Mouse (Mus musculus): ENCODE results near the gene Tyrp1.

DNA sequence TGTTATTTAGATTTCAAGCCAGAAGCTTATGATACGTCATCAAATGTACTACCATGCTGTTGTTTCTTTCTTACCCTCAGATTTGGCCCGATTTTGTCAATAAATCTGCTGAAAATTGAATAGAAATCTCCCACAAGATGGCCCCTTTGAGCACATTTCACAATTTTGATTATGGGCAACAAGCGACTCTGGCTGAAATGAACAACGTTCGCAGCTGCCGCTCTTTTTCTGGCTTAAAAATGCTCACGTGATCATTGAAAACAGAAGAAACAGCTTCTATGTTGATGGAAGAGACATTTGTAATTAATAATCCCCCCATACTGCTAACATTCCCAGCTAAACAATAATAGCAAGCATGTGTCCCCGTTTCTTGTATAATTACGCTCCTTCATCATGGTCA lies 29.0 kb downstream of the Tyrp1 start:
- TF ChIP-seq GATA2 (IDR thresholded peaks at IDR 0.05; ENCODE audit: borderline replicate concordance, low read depth, low read length), result no peak
- no peak for TF ChIP-seq CTCF (IDR thresholded peaks at IDR 0.05; ENCODE audit: low read depth, low read length)
- no peak for TF ChIP-seq GATA1 (IDR thresholded peaks at IDR 0.05; ENCODE audit: borderline replicate concordance, low read length)

Measured in G1E (cell line).